Mouse (Mus musculus): ENCODE data around the gene Lpcat3. TPM values are rescaled to one million over a fixed set of nuclear protein-coding genes. Genes with fewer than 3 reads are reported as not detected.
"Not testable (repeated sequence)": the region's sequence is repeated elsewhere in the genome, so short reads cannot be mapped to it uniquely, and the experiment has no call there.

The Lpcat3 gene
- polyA plus RNA-seq, 1 experiment: 282 TPM

GRCm38 (mm10) chr6:124676171-124676570 lies 13.3 kb downstream of the Lpcat3 start:
- Histone ChIP-seq H3K27me3 (ENCODE audit: control insufficient read depth, insufficient read depth, low read length) (no peaks in the 10 kb centered on the region), H3K4me3 (ENCODE audit: control insufficient read depth, low read depth, low read length) (no peak overlapping the region), H3K27ac (ENCODE audit: control insufficient read depth, insufficient read depth, low read depth, low read length) (no peak overlapping the region), H3K4me1 (ENCODE audit: control insufficient read depth, insufficient read depth, low read length) (no peaks in the 10 kb centered on the region; the same call in 1 of the 2 replicates), H3K36me3 (ENCODE audit: control insufficient read depth, insufficient read depth, low read length) (no peaks in the 10 kb centered on the region)
- TF ChIP-seq CTCF (IDR thresholded peaks at IDR 0.05; ENCODE audit: control insufficient read depth, insufficient read depth, insufficient replicate concordance, low read depth, low read length): no peak
- no peak for TF ChIP-seq POLR2A (IDR thresholded peaks at IDR 0.05; ENCODE audit: control insufficient read depth, low read depth, low read length)

GRCm38 (mm10) chr6:124678769-124679168 lies 15.9 kb downstream of the Lpcat3 start:
- Histone ChIP-seq H3K27me3 (ENCODE audit: control insufficient read depth, insufficient read depth, low read length) (no peaks in the 10 kb centered on the region), H3K4me1 (ENCODE audit: control insufficient read depth, insufficient read depth, low read length) (no peaks in the 10 kb centered on the region; the same call in 1 of the 2 replicates), H3K4me3 (ENCODE audit: control insufficient read depth, low read depth, low read length) (no peak overlapping the region), H3K27ac (ENCODE audit: control insufficient read depth, insufficient read depth, low read depth, low read length) (no peak overlapping the region), H3K36me3 (ENCODE audit: control insufficient read depth, insufficient read depth, low read length) (no peaks in the 10 kb centered on the region)
- no peak for TF ChIP-seq CTCF (IDR thresholded peaks at IDR 0.05; ENCODE audit: control insufficient read depth, insufficient read depth, insufficient replicate concordance, low read depth, low read length)
- TF ChIP-seq POLR2A (IDR thresholded peaks at IDR 0.05; ENCODE audit: control insufficient read depth, low read depth, low read length): no peak

GRCm38 (mm10) chr6:124679486-124679885 lies 16.7 kb downstream of the Lpcat3 start:
- Histone ChIP-seq H3K4me3 (ENCODE audit: control insufficient read depth, low read depth, low read length) (no peak overlapping the region), H3K27ac (ENCODE audit: control insufficient read depth, insufficient read depth, low read depth, low read length) (no peak overlapping the region), H3K4me1 (ENCODE audit: control insufficient read depth, insufficient read depth, low read length) (no peaks in the 10 kb centered on the region; the same call in 1 of the 2 replicates), H3K27me3 (ENCODE audit: control insufficient read depth, insufficient read depth, low read length) (no peaks in the 10 kb centered on the region), H3K36me3 (ENCODE audit: control insufficient read depth, insufficient read depth, low read length) (no peaks in the 10 kb centered on the region)
- TF ChIP-seq CTCF (IDR thresholded peaks at IDR 0.05; ENCODE audit: control insufficient read depth, insufficient read depth, insufficient replicate concordance, low read depth, low read length) (no peak), POLR2A (IDR thresholded peaks at IDR 0.05; ENCODE audit: control insufficient read depth, low read depth, low read length) (no peak)

- not testable (repeated sequence) for H3K4me1 ChIP-seq (ENCODE audit: control insufficient read depth, insufficient read depth, low read length); H3K27ac ChIP-seq (ENCODE audit: control insufficient read depth, insufficient read depth, low read depth, low read length); H3K36me3 ChIP-seq (ENCODE audit: control insufficient read depth, insufficient read depth, low read length)
Measured at GRCm38 (mm10) chr6:124682291-124682690, 19.5 kb downstream of the Lpcat3 start.

GRCm38 (mm10) chr6:124683591-124684417 lies 21.0 kb downstream of the Lpcat3 start:
- TF ChIP-seq POLR2A (IDR thresholded peaks at IDR 0.05; ENCODE audit: control insufficient read depth, low read depth, low read length) (no peak), CTCF (IDR thresholded peaks at IDR 0.05; ENCODE audit: control insufficient read depth, insufficient read depth, insufficient replicate concordance, low read depth, low read length) (no peak)
- no peaks in the 10 kb centered on the region for H3K36me3 ChIP-seq (ENCODE audit: control insufficient read depth, insufficient read depth, low read length)
- no peak overlapping the region for H3K4me3 ChIP-seq (ENCODE audit: control insufficient read depth, low read depth, low read length)
- H3K27me3 ChIP-seq (ENCODE audit: control insufficient read depth, insufficient read depth, low read length): no peaks in the 10 kb centered on the region
- H3K27ac ChIP-seq (ENCODE audit: control insufficient read depth, insufficient read depth, low read depth, low read length): no peak overlapping the region
- no peaks in the 10 kb centered on the region for H3K4me1 ChIP-seq (ENCODE audit: control insufficient read depth, insufficient read depth, low read length)

More at GRCm38 (mm10) chr6:124682291-124682690, 19.5 kb downstream of the Lpcat3 start:
- not testable (repeated sequence) for H3K4me3 ChIP-seq (ENCODE audit: control insufficient read depth, low read depth, low read length); H3K27me3 ChIP-seq (ENCODE audit: control insufficient read depth, insufficient read depth, low read length)

GRCm38 (mm10) chr6:124685606-124686386 lies 23.0 kb downstream of the Lpcat3 start:
- H3K27ac ChIP-seq (ENCODE audit: control insufficient read depth, insufficient read depth, low read depth, low read length): no peak overlapping the region
- no peaks in the 10 kb centered on the region for H3K4me1 ChIP-seq (ENCODE audit: control insufficient read depth, insufficient read depth, low read length)
- no peaks in the 10 kb centered on the region for H3K36me3 ChIP-seq (ENCODE audit: control insufficient read depth, insufficient read depth, low read length)
- H3K4me3 ChIP-seq (ENCODE audit: control insufficient read depth, low read depth, low read length): no peak overlapping the region
- TF ChIP-seq CTCF (IDR thresholded peaks at IDR 0.05; ENCODE audit: control insufficient read depth, insufficient read depth, insufficient replicate concordance, low read depth, low read length): no peak
- TF ChIP-seq POLR2A (IDR thresholded peaks at IDR 0.05; ENCODE audit: control insufficient read depth, low read depth, low read length): no peak
- H3K27me3 ChIP-seq (ENCODE audit: control insufficient read depth, insufficient read depth, low read length): no peaks in the 10 kb centered on the region

GRCm38 (mm10) chr6:124686644-124687043 lies 23.8 kb downstream of the Lpcat3 start:
- H3K36me3 ChIP-seq (ENCODE audit: control insufficient read depth, insufficient read depth, low read length); H3K4me1 ChIP-seq (ENCODE audit: control insufficient read depth, insufficient read depth, low read length); H3K4me3 ChIP-seq (ENCODE audit: control insufficient read depth, low read depth, low read length); H3K27ac ChIP-seq (ENCODE audit: control insufficient read depth, insufficient read depth, low read depth, low read length); H3K27me3 ChIP-seq (ENCODE audit: control insufficient read depth, insufficient read depth, low read length): not testable (repeated sequence)
